Mouse (Mus musculus): ENCODE results near the gene Tacstd2. TPM values are rescaled to one million over a fixed set of nuclear protein-coding genes. Genes with fewer than 3 reads are reported as not detected.

Tacstd2 gene
- total and polyA plus RNA-seq, 3 experiments, result not detected

GRCm38 (mm10) chr6:67532665-67533440 lies 2.7 kb downstream of the Tacstd2 start:
- Histone ChIP-seq H3K4me3 (replicated peaks in 1 of 3; ENCODE audit: low read depth in 2 of 3, low read length in 2 of 3, poor library complexity in 1 of 3) (no peak overlapping the region), H3K27me3 (replicated peaks) (no peaks in the 10 kb centered on the region), H3K79me2 (replicated peaks; ENCODE audit: control insufficient read depth, extremely low read depth, insufficient read depth, poor library complexity, severe bottlenecking) (no peaks in the 10 kb centered on the region), H3K9me3 (replicated peaks; ENCODE audit: low read length) (peaks cover 7% of the 10 kb centered on the region), H3K4me1 (ENCODE audit: control insufficient read depth in 1 of 2, insufficient read depth in 2 of 2) (peaks cover 0 to 17% of the 10 kb centered on the region in 2 experiments; a peak in 2 of 4 replicates), H3K9ac (ENCODE audit: insufficient read depth, low read depth) (no peak overlapping the region), H3K4me2 (ENCODE audit: insufficient read depth, low read depth, poor library complexity, severe bottlenecking) (no peak overlapping the region), H3K27ac (ENCODE audit: insufficient read depth, low read depth) (no peak overlapping the region), H3K36me3 (replicated peaks in 1 of 2; ENCODE audit: control insufficient read depth in 1 of 2, insufficient read depth in 1 of 2, low read length in 1 of 2) (no peaks in the 10 kb centered on the region)
- dilution Hi-C loops (cut with MboI; ENCODE audit: extremely low pct_ligation_motif_present, extremely low pct_unique_long_range_greater_than_20kb, low sequenced_read_pairs), result no loop called here
- in situ Hi-C loops (cut with MboI; ENCODE audit: low pct_ligation_motif_present, low pct_unique_long_range_greater_than_20kb, low sequenced_read_pairs), result no loop called here
- no peak for TF ChIP-seq HCFC1 (IDR thresholded peaks at IDR 0.05; ENCODE audit: low read depth, low read length)
- no peak for TF ChIP-seq MAFK (IDR thresholded peaks at IDR 0.05; ENCODE audit: insufficient replicate concordance, low read length)
- TF ChIP-seq MAZ (IDR thresholded peaks at IDR 0.05; ENCODE audit: low read depth, low read length), result no peak
- no peak for TF ChIP-seq ZKSCAN1 (IDR thresholded peaks at IDR 0.05; ENCODE audit: borderline replicate concordance, low read depth, low read length)
- TF ChIP-seq ELF1 (IDR thresholded peaks at IDR 0.05; ENCODE audit: low read depth, low read length), result no peak
- DNase-seq (ENCODE audit: extremely low read depth), result no peak

GRCm38 (mm10) chr6:67531822-67532162 lies 3.8 kb downstream of the Tacstd2 start:
- dilution Hi-C loops (cut with MboI; ENCODE audit: extremely low pct_ligation_motif_present, extremely low pct_unique_long_range_greater_than_20kb, low sequenced_read_pairs), result no loop called here

GRCm38 (mm10) chr6:67530992-67531821 lies 4.4 kb downstream of the Tacstd2 start:
- Histone ChIP-seq H3K36me3 (replicated peaks in 1 of 2; ENCODE audit: control insufficient read depth in 1 of 2, insufficient read depth in 1 of 2, low read length in 1 of 2) (no peaks in the 10 kb centered on the region), H3K79me2 (replicated peaks; ENCODE audit: control insufficient read depth, extremely low read depth, insufficient read depth, poor library complexity, severe bottlenecking) (no peaks in the 10 kb centered on the region), H3K27me3 (replicated peaks) (no peaks in the 10 kb centered on the region), H3K4me3 (replicated peaks in 1 of 3; ENCODE audit: low read depth in 2 of 3, low read length in 2 of 3, poor library complexity in 1 of 3) (peak overlapping the region in 2 of 3 experiments; percentile 20 to 23), H3K9me3 (replicated peaks; ENCODE audit: low read length) (peaks cover 7% of the 10 kb centered on the region), H3K4me1 (ENCODE audit: control insufficient read depth in 1 of 2, insufficient read depth in 2 of 2) (peaks cover 0 to 17% of the 10 kb centered on the region in 2 experiments; a peak in 2 of 4 replicates), H3K27ac (ENCODE audit: insufficient read depth, low read depth) (no peak overlapping the region), H3K9ac (ENCODE audit: insufficient read depth, low read depth) (peak overlapping the region; percentile 1; the same call in 1 of the 2 replicates), H3K4me2 (ENCODE audit: insufficient read depth, low read depth, poor library complexity, severe bottlenecking) (peak overlapping the region; percentile 88)
- dilution Hi-C loops (cut with MboI; ENCODE audit: extremely low pct_ligation_motif_present, extremely low pct_unique_long_range_greater_than_20kb, low sequenced_read_pairs) (no loop called here), in situ Hi-C loops (cut with MboI; ENCODE audit: low pct_ligation_motif_present, low pct_unique_long_range_greater_than_20kb, low sequenced_read_pairs) (no loop called here)
- DNase-seq (ENCODE audit: extremely low read depth), result peak; percentile 12
- TF ChIP-seq E2F4 (IDR thresholded peaks at IDR 0.05; ENCODE audit: insufficient replicate concordance, low read depth, low read length), result no peak
- peak in 1 of 2 experiments; percentile 63; a peak in 2 of 4 replicates for TF ChIP-seq CTCF (conservative IDR thresholded peaks at IDR 0.05 in 1 of 2, IDR thresholded peaks at IDR 0.05 in 1 of 2; ENCODE audit: low read depth in 2 of 2, low read length in 2 of 2)
- peak; percentile 52 for TF ChIP-seq SMC3 (IDR thresholded peaks at IDR 0.05; ENCODE audit: low read depth, low read length)
- TF ChIP-seq BHLHE40 (IDR thresholded peaks at IDR 0.05; ENCODE audit: low read depth, low read length), result peak; percentile 87

More at GRCm38 (mm10) chr6:67531822-67532162, 3.8 kb downstream of the Tacstd2 start:
- TF ChIP-seq CTCF (conservative IDR thresholded peaks at IDR 0.05 in 1 of 2, IDR thresholded peaks at IDR 0.05 in 1 of 2; ENCODE audit: low read depth in 2 of 2, low read length in 2 of 2) (peak in 1 of 2 experiments; percentile 14; a peak in 1 of 4 replicates), ZC3H11A (IDR thresholded peaks at IDR 0.05; ENCODE audit: low read depth, low read length) (no peak), EP300 (IDR thresholded peaks at IDR 0.05; ENCODE audit: low read length) (no peak)
- peaks cover 7% of the 10 kb centered on the region for H3K9me3 ChIP-seq (replicated peaks; ENCODE audit: low read length)
- peak overlapping the region in 1 of 3 experiments; percentile 20 for H3K4me3 ChIP-seq (replicated peaks in 1 of 3; ENCODE audit: low read depth in 2 of 3, low read length in 2 of 3, poor library complexity in 1 of 3)
- H3K9ac ChIP-seq (ENCODE audit: insufficient read depth, low read depth), result 0 out of 2 replicates have a peak overlapping the region, but pooled peaks have one; percentile 1
- DNase-seq (ENCODE audit: extremely low read depth), result peak; percentile 17
- in situ Hi-C loops (cut with MboI; ENCODE audit: low pct_ligation_motif_present, low pct_unique_long_range_greater_than_20kb, low sequenced_read_pairs), result no loop called here
- peaks cover 0 to 17% of the 10 kb centered on the region in 2 experiments; a peak in 2 of 4 replicates for H3K4me1 ChIP-seq (ENCODE audit: control insufficient read depth in 1 of 2, insufficient read depth in 2 of 2)
- no peaks in the 10 kb centered on the region for H3K36me3 ChIP-seq (replicated peaks in 1 of 2; ENCODE audit: control insufficient read depth in 1 of 2, insufficient read depth in 1 of 2, low read length in 1 of 2)
- no peak overlapping the region for H3K27ac ChIP-seq (ENCODE audit: insufficient read depth, low read depth)
- no peaks in the 10 kb centered on the region for H3K79me2 ChIP-seq (replicated peaks; ENCODE audit: control insufficient read depth, extremely low read depth, insufficient read depth, poor library complexity, severe bottlenecking)
- no peaks in the 10 kb centered on the region for H3K27me3 ChIP-seq (replicated peaks)
- peak overlapping the region; percentile 88; the same call in 1 of the 2 replicates for H3K4me2 ChIP-seq (ENCODE audit: insufficient read depth, low read depth, poor library complexity, severe bottlenecking)
